8 mouse cellular contexts compared by ENCODE assay signal in the genomic region with DNA sequence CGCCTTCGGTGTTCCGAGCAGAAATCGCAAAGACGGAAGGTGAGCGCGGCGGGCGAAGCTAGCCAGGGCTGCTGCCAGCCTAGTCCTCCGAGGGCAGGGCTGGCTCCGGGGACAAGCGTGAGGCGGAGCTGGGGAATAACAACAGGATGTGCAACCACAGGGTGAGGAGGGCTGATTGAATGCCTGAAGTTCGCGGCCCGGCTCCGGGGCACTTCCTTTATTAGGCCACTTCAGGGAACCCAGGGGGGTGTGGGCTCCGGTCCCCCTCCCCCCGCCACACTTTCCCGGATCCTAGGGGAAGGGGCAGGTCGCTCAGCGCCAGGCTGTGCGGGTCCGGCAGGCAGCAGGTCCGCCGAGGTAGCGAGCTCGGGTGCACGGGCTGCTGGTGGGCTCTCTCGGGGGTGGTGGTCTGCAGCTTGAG. TPM values are rescaled to one million over a fixed set of nuclear protein-coding genes. Genes with fewer than 3 reads are reported as not detected.
DNase-seq lines count a peak whose midpoint lies in the region; ATAC-seq and TF ChIP-seq lines count a peak whose summit lies in the region.

No protein-coding gene starts in this region.

- intact Hi-C loops in left cerebral cortex, postnatal 4 days (cut with DNase I), result loop anchor here (10.0 kb wide), 3 partner anchors 299 to 1899 kb away; no protein-coding TSS in a partner anchor

- no peaks in the 10 kb centered on the region for H3K9me3 ChIP-seq in kidney, embryonic 15.5 days (replicated peaks)
- no peaks in the 10 kb centered on the region for H3K9me3 ChIP-seq in hindbrain, embryonic 14.5 days (ENCODE audit: control insufficient read depth, low read length)

- H3K27ac ChIP-seq in kidney, embryonic 15.5 days, result peak overlapping the region; percentile 100
- H3K27ac ChIP-seq in bone marrow, adult 2 months (ENCODE audit: control insufficient read depth, insufficient read depth, low read depth, low read length, poor library complexity), result peak overlapping the region; percentile 100
- H3K27ac ChIP-seq in hindbrain, embryonic 14.5 days, result peak overlapping the region; percentile 99

- no peak for DNase-seq in kidney, postnatal 10 days
- DNase-seq in hindbrain, embryonic 14.5 days (ENCODE audit: low spot score), result peak; percentile 57
- no peak for DNase-seq in spleen, postnatal 14 days (ENCODE audit: low spot score in 2 of 2)
- no peak for DNase-seq in left cerebral cortex, postnatal 4 days
- no peak for DNase-seq in layer of hippocampus, postnatal 25 days (ENCODE audit: extremely low spot score in 1 of 2, low spot score in 1 of 2)

- peak overlapping the region; percentile 89 for H3K4me3 ChIP-seq in kidney, embryonic 15.5 days (replicated peaks)
- peak overlapping the region; percentile 99 for H3K4me3 ChIP-seq in bone marrow, adult 2 months (replicated peaks; ENCODE audit: control insufficient read depth, low read depth, low read length)
- H3K4me3 ChIP-seq in hindbrain, embryonic 14.5 days (replicated peaks; ENCODE audit: low read length), result peak overlapping the region; percentile 84

- peaks cover 37% of the 10 kb centered on the region for H3K4me1 ChIP-seq in kidney, embryonic 15.5 days
- no peaks in the 10 kb centered on the region for H3K4me1 ChIP-seq in bone marrow, adult 2 months (ENCODE audit: control insufficient read depth, insufficient read depth, low read length)
- H3K4me1 ChIP-seq in hindbrain, embryonic 14.5 days (replicated peaks; ENCODE audit: control insufficient read depth, insufficient read depth, low read length), result peaks cover 28% of the 10 kb centered on the region; the same call in 1 of the 2 replicates

- WGBS in kidney, embryonic 15.5 days, result under 1% methylated on average over 30 of the region's 30 CpGs
- WGBS in bone marrow, adult 2 months, result under 1% methylated on average over 30 of the region's 30 CpGs
- under 1% methylated on average over 30 of the region's 30 CpGs for WGBS in hindbrain, embryonic 14.5 days

- peaks cover 4% of the 10 kb centered on the region; the same call in 1 of the 2 replicates for H3K36me3 ChIP-seq in kidney, embryonic 15.5 days
- 0 out of 2 replicates have a peak, but pooled peaks cover 6% of the 10 kb centered on the region for H3K36me3 ChIP-seq in hindbrain, embryonic 14.5 days (replicated peaks; ENCODE audit: control insufficient read depth, insufficient read depth)

- peak overlapping the region; percentile 96 for H3K9ac ChIP-seq in kidney, embryonic 15.5 days
- peak overlapping the region; percentile 96 for H3K9ac ChIP-seq in hindbrain, embryonic 14.5 days

- TF ChIP-seq POLR2A in bone marrow, adult 2 months (IDR thresholded peaks at IDR 0.05; ENCODE audit: borderline replicate concordance, control insufficient read depth, low read depth, low read length), result no peak

- H3K27me3 ChIP-seq in kidney, embryonic 15.5 days, result 0 out of 2 replicates have a peak, but pooled peaks cover 3% of the 10 kb centered on the region
- H3K27me3 ChIP-seq in hindbrain, embryonic 14.5 days (ENCODE audit: control insufficient read depth, insufficient read depth, low read length), result no peaks in the 10 kb centered on the region

- ATAC-seq in kidney, embryonic 15.5 days (replicated peaks; ENCODE audit: low FRiP score), result peak; percentile 61
- ATAC-seq in hindbrain, embryonic 14.5 days (ENCODE audit: low FRiP score), result peak; percentile 47
- ATAC-seq in megakaryocyte progenitor cell, adult 5-6 weeks (replicated peaks; ENCODE audit: poor library complexity), result peak; percentile 21; the same call in 1 of the 2 replicates

- H3K4me2 ChIP-seq in kidney, embryonic 15.5 days, result peak overlapping the region; percentile 81
- peak overlapping the region; percentile 57 for H3K4me2 ChIP-seq in hindbrain, embryonic 14.5 days (replicated peaks)

- no peak for TF ChIP-seq CTCF in bone marrow, adult 2 months (IDR thresholded peaks at IDR 0.05; ENCODE audit: control insufficient read depth, insufficient read depth, low read length)

RNA-seq across cellular contexts. Expression of a gene that starts 0.4 kb away (rescaled TPM):
- polyA plus RNA-seq in kidney, embryonic 15.5 days (2015; fragmentation: Nextera tagmentation; extraction: Ambion mirVana), result 76.3 and 77.4 TPM in 2 replicates
- polyA plus RNA-seq in bone marrow, adult 2 months (2011; ENCODE audit: insufficient read depth, insufficient read length, low replicate concordance, missing spikeins), result 18.5 and 49.1 TPM in 2 replicates
- polyA plus RNA-seq in hindbrain, embryonic 14.5 days (2014; fragmentation: Nextera tagmentation; extraction: Ambion mirVana), result 82.2 and 85.3 TPM in 2 replicates
- total RNA-seq in megakaryocyte progenitor cell, adult 5-6 weeks (2015), result 195 and 231 TPM in 2 replicates
- total RNA-seq in megakaryocyte progenitor cell, adult 5-6 weeks (2017), result 49.9 and 57.5 TPM in 2 replicates
- total RNA-seq in left cerebral cortex, postnatal 4 days (2021), result 10 to 100 TPM; 41.9 to 48.3 TPM
- total RNA-seq in layer of hippocampus, postnatal 25 days (2021), result 10 to 100 TPM; 33.0 to 39.9 TPM
